Mouse (Mus musculus): ENCODE measurements around the gene Rhcg.

DNA sequence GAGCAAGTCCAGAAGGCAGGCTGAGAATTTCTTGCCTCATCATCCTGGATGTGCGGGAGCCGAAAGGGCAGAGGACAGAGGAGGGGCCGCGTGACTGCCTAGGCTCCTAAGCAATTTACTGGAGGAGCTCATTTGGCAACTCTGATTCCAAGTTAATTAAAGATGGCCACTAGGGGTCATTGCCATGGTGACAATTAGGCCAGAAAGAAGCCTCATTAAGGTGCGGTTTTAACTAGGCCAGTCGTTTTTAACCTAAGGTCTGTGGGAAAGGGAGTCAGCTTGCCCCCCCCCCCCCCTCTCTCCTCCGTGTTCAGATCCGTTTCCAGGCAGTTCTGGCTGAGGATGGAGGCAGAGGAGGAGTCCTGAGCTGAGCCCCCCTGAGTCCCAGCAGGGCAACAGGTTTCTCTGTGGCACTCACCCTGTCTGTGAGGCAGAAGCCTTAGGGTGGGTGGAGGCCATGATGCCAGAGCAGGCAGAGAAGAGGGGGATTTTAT is 59.7 kb downstream of the Rhcg start:
- TF ChIP-seq CTCF (conservative IDR thresholded peaks at IDR 0.05; ENCODE audit: insufficient read depth, insufficient read length, low read depth, low read length) (no peak), POLR2A (IDR thresholded peaks at IDR 0.05; ENCODE audit: low read depth, low read length) (no peak)

Measured in kidney, adult 2 months (tissue).